Mouse (Mus musculus) G1E-ER4 (cell line): Measurements from ENCODE around the gene Nrgn. TPM values are rescaled to one million over a fixed set of nuclear protein-coding genes. Genes with fewer than 3 reads are reported as not detected.

Experiments
- GATA1 ChIP-seq: IDR thresholded peaks from one replicate; pipeline ENCODE4 v1.8.0; 2012; ENCODE audit warnings: low read length, inconsistent platforms
- polyA plus RNA-seq: library from polyadenylated mRNA; stranded (reverse); fragments of >175 nt; gene quantifications from 2 replicates; pipeline ENCODE4 v1.2.3, GENCODE M21; 2012

Nrgn gene
- polyA plus RNA-seq, 1 experiment = 1,668 TPM

DNA sequence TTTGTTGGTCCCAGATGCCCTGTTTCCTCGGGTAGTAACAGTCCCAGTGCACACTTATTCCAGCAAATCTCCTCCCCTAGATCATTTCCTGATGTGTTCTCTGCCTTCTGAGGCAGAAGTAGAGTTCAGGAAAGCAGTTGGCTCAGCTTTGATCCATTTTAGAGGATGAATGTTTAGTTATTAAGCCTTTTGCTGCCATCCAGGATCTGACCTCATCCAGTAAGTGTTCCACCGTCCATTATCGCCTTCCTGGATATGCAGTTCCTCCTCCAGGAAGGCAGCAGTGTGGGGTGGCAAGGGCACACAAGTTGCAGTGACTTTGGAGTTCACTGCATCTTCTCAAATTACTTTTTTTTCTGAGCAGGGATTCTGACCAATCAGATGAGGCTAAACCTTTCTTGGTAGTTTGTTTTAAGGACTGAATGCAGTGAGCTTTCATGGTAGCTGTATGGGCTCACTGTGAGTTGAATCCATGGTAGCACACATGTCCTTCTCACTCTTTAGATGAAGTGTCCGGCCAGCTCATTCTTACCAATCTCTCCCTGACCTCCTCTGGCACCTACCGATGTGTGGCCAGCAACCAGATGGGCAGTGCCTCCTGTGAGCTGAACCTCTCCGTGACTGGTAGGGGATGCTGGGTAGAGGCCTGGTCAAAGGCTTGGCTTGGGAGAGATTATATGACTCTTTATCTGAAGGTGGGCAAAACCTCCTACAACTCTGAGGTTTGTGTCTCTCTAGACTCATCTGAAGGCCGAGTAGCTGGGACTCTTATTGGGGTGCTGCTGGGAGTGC lies 10.7 kb downstream of the Nrgn start:
- no peak for TF ChIP-seq GATA1

DNA sequence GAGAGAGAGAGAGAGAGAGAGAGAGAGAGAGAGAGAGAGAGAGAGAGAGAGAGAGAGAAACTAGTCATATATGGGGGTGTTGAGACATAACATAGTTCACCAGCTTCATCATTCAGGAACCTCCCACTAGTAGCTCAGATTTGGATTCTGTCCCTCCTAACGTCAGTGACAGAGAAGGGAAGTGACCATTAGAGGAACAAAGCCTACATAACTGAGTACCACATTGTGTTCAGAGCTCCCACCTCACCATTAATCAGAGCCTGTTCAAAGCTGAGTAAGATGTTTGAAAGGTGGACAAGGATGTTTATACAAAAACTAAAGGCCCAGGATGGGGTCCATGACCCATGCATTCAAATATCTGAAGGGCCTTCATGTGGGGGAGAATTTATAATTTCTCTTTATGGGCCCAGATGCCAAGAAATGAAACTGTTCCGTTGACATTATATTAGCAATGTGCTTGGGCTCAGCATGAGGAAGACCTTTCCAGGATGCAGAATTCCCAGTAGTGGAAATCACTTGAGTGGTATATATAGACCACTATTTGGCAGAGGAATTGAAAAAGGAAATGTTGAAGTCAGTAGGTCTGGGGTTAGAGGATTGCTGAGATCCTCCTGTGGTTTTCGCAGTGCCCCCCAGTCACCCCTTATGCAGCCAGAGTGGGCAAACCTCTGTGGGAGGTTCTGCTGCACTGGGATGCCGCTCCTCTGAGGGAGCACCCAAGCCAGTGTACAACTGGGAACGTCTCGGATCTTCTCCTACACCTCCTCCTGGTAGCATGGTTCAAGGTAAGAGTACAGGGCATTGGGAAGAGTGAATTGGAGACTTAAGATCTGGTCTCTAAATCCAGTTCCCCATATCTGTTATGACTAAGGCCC lies 11.8 kb downstream of the Nrgn start:
- TF ChIP-seq GATA1 = no peak

DNA sequence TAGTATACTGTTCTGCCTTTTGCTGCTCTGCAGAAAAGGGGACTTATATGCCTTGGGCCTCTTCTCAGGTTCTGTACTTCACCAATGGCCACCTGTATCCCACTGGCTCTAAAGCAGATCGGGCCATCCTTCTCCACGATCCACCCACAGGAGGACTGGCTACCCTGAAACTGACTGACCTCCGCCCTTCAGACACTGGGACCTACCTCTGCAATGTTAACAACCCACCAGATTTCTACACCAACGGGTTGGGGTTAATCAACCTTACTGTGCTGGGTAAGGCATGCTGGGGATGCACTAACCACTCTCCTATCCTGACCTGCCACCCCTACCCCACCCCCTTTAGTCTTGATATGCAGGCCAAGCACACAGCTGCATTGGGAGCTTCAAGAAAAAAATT lies 12.5 kb downstream of the Nrgn start:
- no peak for TF ChIP-seq GATA1

DNA sequence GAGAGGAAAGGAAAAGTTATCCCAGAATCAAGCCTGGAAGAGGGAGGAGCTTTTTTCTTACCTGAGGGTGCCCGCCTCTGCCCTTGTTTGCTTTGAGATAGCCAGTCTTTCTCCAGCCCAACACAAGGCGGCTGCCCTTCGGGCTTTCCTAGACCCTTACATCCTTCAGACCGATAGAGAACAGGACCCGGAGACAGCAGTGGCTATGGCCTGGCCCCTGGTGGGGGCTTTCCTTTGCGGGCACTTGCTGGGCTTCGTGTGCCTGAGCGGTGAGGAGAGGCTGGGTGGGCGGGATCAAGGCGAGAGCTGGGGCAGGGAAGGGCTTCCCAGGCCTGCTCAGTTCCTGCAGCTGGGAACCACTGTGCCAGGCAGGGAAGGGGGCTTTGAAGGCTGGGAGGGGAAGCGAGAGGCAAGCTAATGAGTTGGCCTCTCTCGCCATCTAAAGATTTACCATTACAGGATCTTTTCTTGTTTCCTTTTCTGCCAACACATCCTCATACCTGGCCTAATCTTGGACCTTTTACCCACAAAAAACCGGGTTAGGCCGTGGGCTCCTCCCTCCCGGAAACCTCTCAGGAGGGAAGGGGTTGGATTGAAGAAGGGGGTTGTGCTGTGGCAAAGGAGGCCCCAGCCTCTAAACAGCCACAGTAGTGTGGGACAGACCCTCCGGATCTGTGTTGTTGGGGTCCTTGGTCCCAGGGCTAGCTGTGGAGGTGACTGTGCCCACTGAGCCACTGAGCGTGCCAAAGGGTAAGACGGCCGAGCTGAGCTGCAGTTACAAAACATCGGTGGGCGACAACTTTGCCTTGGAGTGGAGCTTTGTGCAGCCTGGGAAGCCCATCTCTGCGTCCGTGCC lies 13.3 kb downstream of the Nrgn start, which contains the start of gene Vsig2:
Vsig2 (plus strand) TSS at position 86 of the 856 bp plus-strand sequence.
- TF ChIP-seq GATA1 = no peak

DNA sequence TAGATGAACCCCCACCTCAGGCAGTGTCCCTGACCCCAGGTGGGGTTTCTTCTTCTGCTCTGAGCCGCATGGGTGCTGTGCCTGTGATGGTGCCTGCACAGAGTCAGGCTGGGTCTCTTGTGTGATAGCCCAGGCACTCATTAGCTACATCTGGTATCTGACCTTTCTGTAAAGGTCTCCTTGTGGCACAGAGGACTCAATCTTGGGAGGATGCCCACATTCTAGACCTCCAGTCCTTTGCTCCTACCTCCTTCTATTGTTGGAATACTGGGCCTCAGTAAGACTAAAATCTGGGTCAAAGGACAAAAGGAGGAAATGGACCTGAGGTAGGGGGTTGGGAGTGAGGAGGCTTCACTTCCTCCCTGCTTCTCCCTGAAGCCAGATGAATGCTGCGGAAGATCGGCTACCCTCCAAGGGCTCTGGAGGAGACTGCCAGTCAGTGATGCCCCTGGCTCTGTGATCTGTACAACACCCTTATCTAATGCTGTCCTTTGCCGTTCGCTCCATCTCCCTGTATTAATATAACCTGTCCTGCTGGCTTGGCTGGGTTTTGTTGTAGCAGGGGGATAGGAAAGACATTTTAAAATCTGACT lies 14.9 kb downstream of the Nrgn start:
- TF ChIP-seq GATA1 = no peak

DNA sequence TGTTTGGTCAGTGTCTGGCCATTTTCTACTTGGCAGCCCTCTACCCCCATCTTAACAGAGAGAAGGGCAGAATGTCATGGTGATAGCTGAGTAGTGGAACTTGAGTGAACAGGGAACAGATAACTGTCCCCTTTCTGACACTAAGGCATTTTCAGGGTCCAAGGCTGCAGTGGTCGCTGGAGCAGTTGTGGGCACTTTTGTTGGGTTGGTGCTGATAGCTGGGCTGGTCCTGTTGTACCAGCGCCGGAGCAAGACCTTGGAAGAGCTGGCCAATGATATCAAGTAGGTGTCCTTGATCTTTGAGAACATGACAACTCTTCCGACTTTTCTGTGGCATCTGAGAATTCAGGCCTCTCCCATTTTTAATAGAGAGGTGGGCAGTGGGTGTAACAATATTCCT lies 15.9 kb downstream of the Nrgn start:
- no peak for TF ChIP-seq GATA1

DNA sequence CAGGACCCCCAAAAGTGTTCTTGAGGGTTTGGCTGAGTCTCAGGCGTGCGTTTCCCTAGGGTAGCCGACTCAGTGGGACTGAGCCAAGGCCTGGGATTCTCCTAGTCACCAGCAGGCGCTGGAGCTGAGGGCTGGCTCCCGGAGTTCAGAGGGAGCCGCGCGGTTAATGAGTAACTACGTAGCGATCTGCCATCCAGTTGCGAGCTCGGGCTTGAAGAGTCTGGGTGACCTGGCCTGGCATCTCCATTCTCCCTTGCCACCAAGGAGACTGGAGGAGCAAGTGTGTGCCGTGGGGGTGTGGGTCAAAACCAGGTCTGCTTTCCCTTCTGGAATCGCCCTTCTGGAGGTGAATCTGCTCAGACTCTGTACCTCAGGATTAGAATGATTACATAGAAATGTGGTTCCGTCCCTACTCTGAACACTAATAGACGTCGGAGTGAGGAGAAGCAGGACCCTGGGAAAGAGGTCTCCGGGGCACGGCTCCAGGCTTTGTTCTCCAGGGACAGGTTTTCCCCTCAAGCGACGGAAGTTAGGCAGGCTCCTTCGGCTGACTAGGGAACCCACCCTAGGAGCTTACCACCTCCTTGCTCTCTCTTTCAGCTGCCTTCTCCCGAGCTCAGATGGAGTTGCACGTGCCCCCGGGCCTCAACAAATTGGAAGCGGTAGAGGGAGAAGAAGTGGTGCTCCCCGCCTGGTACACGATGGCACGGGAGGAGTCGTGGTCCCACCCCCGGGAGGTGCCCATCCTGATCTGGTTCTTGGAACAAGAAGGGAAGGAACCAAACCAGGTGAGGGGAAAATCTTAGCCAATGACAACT lies 21.6 kb downstream of the Nrgn start:
- no peak for TF ChIP-seq GATA1

DNA sequence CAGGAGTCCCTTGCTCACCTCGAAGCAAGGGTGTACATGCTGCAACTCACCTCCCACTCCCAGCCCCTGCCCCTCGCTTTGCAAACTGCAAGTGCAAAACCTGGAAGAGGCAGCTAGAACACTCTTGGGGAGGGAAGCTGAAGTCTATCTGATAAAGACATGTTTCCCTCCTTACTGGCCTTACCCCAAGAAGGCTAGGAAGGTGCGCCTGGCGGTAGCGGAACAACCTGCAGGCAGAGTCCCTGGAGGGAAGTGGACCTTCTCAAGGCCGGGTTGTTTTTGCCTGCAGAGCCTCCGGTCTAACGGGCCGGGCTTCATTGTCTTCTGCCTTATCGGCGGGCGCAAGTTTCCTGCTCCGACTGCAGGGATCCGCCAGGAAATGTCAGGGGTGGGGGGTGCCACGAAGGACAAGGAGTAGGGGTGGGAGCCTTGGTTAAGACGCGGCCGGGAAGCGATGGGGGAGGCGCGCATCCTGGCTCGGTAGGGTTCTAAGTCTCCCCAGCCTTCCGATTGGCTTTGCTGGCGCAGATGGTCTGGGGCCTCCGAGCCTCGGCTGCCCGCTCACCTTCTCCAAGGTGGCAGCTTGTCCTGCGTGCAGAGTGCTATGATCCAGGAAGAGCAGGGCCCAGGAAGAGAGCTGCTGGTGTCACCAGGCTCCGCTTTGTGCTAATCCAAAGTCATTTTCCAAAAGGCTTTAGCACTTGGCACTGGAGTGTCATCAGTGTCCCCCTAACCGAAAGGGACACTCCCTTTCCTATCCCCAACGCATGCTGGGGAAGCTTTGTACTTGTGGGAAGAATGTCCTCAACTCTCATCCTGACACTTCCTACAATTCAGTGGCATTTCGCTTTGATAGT lies 22.4 kb downstream of the Nrgn start:
- TF ChIP-seq GATA1 = no peak

DNA sequence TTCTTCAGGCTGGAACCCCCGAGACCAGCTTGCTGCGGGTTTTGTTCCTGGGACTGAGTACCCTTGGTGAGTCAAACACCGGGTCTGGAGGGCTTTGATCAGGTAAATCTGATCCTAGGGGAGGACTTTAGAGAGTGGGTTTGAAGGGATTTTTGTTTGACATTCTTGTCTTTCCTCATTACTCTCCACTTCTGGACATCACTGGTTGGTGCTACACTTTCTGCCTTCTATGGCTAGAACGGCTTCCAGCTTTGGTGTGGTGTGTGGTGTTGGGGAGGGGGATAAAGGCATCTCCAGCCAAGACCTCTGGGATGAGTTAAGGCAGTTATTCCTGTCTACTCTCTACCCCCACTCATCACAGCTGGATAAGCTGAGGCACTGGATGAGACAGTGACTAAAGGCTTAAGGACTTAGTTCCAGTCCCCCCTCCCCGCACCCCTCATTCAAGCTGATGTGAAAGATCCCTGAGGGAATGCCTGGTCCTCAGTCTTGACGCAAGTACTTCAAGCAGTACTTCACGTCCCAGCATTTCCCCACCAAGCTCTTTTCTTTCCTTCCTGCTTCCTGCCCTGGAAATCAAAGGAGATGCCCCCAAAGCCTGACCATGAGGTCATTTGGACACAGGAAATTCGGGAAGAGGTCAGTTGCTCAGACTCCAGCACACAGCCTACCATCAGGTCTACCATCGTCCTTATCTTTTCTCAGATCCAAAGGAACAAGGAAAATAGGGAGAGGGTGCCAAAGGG lies 24.3 kb downstream of the Nrgn start:
- no peak for TF ChIP-seq GATA1

DNA sequence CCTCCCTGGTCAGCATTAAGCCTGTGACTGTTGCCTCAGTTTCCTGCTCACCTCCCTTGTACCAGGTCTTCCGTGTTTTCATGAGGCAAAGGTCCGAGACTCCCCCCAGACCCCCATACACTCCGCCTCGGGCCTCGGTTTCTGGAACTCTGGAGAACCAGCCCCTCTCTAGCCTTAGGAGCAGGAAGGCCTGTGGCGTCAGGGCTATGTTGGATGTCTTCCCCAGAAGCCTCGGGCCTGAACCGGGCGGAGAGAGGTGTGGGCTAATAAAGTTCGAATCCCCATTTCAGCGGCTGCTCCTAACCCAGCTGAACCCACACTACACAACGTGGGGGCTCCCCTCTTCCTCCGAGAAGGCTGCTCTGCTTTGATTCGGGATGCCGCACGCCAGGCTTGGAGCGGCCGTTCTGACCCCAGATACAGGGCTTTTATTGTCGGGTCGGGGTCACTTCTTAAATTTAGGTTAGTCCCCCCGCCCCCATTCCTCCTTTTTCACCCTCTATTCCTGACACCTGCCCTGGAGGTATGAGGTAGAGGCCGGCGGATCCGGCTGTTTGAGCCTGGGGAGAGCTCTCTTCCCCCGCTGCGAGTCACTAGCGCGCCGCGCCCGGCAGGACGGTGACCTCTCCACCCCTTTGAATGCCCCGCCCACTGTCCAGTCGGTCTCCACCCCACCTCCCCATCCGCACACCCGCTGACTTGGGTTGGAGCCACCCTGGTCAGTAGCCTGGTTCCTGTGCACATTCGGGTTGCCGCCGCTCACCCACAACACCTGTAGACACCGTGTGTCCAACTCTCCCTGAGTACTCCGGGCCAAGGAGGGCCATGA lies 25.1 kb downstream of the Nrgn start, which contains the start of gene Esam:
Esam (plus strand) TSS at position 683 of the 829 bp plus-strand sequence.
- TF ChIP-seq GATA1 = no peak

DNA sequence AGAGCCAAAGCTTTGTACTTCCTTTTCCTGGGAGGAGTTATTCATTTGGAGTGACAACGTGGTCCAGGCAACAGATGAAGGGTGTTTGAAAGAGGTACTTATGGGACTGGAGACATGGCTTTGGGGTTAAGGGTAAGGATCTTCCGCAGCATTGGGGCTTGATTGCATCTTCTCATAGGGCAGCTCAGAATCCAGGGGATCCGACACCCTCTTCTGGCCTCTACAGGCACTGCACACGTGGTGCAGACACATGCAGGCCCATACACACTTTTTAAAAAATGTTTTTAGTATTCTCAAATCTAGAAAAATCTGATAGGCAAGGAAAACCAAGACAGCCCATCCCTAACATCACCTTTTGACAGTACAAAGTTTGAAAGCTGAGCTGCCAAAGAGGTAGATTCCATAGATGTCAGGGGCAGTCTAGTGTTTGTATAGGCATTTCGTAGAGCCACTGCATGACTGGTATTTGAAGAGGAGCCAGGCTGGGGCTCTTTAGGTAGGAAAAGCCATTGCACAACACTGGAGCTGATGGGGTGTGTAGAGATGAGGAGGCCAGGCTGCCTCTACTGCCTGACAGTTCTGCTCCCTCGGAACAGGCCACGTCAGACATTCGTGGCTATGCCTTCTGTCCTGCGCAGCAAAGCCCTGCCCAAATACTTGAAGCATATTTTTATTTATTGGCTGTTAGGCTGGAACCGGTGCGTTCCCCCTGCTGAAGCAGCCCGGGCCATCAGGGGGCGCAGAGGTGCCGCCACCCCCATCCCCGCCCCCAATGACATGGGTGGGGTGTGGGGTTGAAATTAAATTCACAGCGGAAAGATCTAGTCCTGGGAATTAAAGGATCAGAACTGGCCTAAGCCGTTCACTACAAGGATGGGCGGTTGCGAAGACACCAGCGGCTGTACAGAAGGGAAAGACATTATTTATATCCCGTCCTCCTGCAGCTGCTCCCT lies 26.0 kb downstream of the Nrgn start:
- no peak for TF ChIP-seq GATA1
